17 mouse cellular contexts compared by ENCODE assay signal in the genomic region with DNA sequence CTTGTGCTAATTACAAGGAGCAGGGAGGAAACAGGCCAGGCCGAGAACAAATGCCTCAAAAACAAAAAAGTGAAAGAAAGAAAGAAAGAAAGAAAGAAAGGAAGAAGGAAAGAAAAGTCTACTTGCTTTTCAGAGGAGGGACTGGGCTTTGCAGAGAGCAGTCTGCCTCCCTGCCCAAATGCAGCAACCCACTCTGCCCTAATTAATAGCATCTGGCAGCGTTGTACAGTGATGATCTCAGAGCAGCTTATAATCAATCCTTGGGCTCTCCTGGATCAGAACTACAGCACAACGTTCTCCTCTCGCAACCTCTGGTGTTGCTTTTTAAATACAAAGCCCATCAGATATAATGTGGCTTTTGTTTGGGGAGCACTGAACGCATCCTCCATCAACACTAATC. TPM values are rescaled to one million over a fixed set of nuclear protein-coding genes. Genes with fewer than 3 reads are reported as not detected.
DNase-seq lines count a peak whose midpoint lies in the region; ATAC-seq lines count a peak whose summit lies in the region.
"Had no signal": no experiment of that assay in that cellular context is flagged by ENCODE, and none has a peak within 500 bp of the region (broad histone marks: within the 10 kb centered on the region; RNA-seq: fewer than 3 reads in every experiment).

No protein-coding gene starts in this region.

- no peak overlapping the region for H3K4me2 ChIP-seq in midbrain, embryonic 11.5 days
- no peak overlapping the region for H3K4me2 ChIP-seq in midbrain, embryonic 14.5 days (ENCODE audit: low read length)
- 0 out of 2 replicates have a peak overlapping the region, but pooled peaks have one; percentile 9 for H3K4me2 ChIP-seq in embryonic facial prominence, embryonic 13.5 days
- H3K4me2 ChIP-seq in forebrain, embryonic 16.5 days (ENCODE audit: low read length), result no peak overlapping the region
- H3K4me2 ChIP-seq: limb, embryonic 13.5 days had no signal

- H3K4me3 ChIP-seq in midbrain, embryonic 11.5 days (ENCODE audit: low read depth, low read length), result no peak overlapping the region
- H3K4me3 ChIP-seq in midbrain, embryonic 14.5 days (replicated peaks; ENCODE audit: low read depth, low read length), result no peak overlapping the region
- no peak overlapping the region for H3K4me3 ChIP-seq in embryonic facial prominence, embryonic 13.5 days
- H3K4me3 ChIP-seq in forebrain, embryonic 16.5 days (replicated peaks; ENCODE audit: low read length), result no peak overlapping the region
- H3K4me3 ChIP-seq: limb, embryonic 13.5 days; myocyte had no signal

- H3K27me3 ChIP-seq in midbrain, embryonic 11.5 days (ENCODE audit: control insufficient read depth, insufficient read depth, low read length), result no peaks in the 10 kb centered on the region
- no peaks in the 10 kb centered on the region for H3K27me3 ChIP-seq in midbrain, embryonic 14.5 days (ENCODE audit: control insufficient read depth, insufficient read depth, low read length)
- H3K27me3 ChIP-seq in embryonic facial prominence, embryonic 13.5 days, result no peaks in the 10 kb centered on the region
- H3K27me3 ChIP-seq in forebrain, embryonic 16.5 days (replicated peaks; ENCODE audit: control insufficient read depth, insufficient read depth, low read length), result no peaks in the 10 kb centered on the region
- H3K27me3 ChIP-seq: CH12.LX; limb, embryonic 13.5 days; Patski had no signal

- H3K27ac ChIP-seq in midbrain, embryonic 11.5 days (ENCODE audit: low read depth, low read length), result no peak overlapping the region
- H3K27ac ChIP-seq in midbrain, embryonic 14.5 days (replicated peaks; ENCODE audit: low read depth, low read length), result no peak overlapping the region
- peak overlapping the region; percentile 48 for H3K27ac ChIP-seq in embryonic facial prominence, embryonic 13.5 days
- H3K27ac ChIP-seq in forebrain, embryonic 16.5 days (ENCODE audit: low read length), result peak overlapping the region; percentile 71
- H3K27ac ChIP-seq: kidney, postnatal 0 days; limb, embryonic 13.5 days; macrophage had no signal

- peaks cover 5% of the 10 kb centered on the region for H3K4me1 ChIP-seq in midbrain, embryonic 11.5 days (ENCODE audit: control insufficient read depth, insufficient read depth, low read length)
- no peaks in the 10 kb centered on the region for H3K4me1 ChIP-seq in midbrain, embryonic 14.5 days (ENCODE audit: control insufficient read depth, insufficient read depth, low read length)
- H3K4me1 ChIP-seq in embryonic facial prominence, embryonic 13.5 days, result peaks cover 23% of the 10 kb centered on the region
- peaks cover 15% of the 10 kb centered on the region for H3K4me1 ChIP-seq in forebrain, embryonic 16.5 days (replicated peaks; ENCODE audit: control insufficient read depth, insufficient read depth, low read length)

- 70% methylated on average over 5 of the region's 5 CpGs for WGBS in midbrain, embryonic 11.5 days
- WGBS in midbrain, embryonic 14.5 days, result 56% methylated on average over 5 of the region's 5 CpGs
- 30% methylated on average over 5 of the region's 5 CpGs for WGBS in embryonic facial prominence, embryonic 13.5 days
- WGBS in forebrain, embryonic 16.5 days, result 8% methylated on average over 5 of the region's 5 CpGs

- no peak for DNase-seq in midbrain, embryonic 11.5 days (ENCODE audit: low spot score, missing footprints)
- no peak for DNase-seq in midbrain, embryonic 14.5 days
- DNase-seq in cerebellum, postnatal 10 days, result no peak
- DNase-seq: adrenal gland, adult 2 months; cerebellum, adult 9-10 months; heart, postnatal 10 days; lung, adult 18-20 months had no signal

- H3K9ac ChIP-seq in midbrain, embryonic 11.5 days (ENCODE audit: low read length), result 0 out of 2 replicates have a peak overlapping the region, but pooled peaks have one; percentile 9
- no peak overlapping the region for H3K9ac ChIP-seq in midbrain, embryonic 14.5 days (replicated peaks; ENCODE audit: low read length)
- H3K9ac ChIP-seq in embryonic facial prominence, embryonic 13.5 days, result 0 out of 2 replicates have a peak overlapping the region, but pooled peaks have one; percentile 16
- H3K9ac ChIP-seq in forebrain, embryonic 16.5 days (replicated peaks; ENCODE audit: low read depth, low read length), result no peak overlapping the region; the same call in 1 of the 2 replicates
- H3K9ac ChIP-seq: limb, embryonic 13.5 days had no signal

- H3K9me3 ChIP-seq in midbrain, embryonic 11.5 days (ENCODE audit: control insufficient read depth, low read length), result no peaks in the 10 kb centered on the region
- no peaks in the 10 kb centered on the region for H3K9me3 ChIP-seq in midbrain, embryonic 14.5 days (ENCODE audit: control insufficient read depth, low read length)
- no peaks in the 10 kb centered on the region for H3K9me3 ChIP-seq in embryonic facial prominence, embryonic 13.5 days
- no peaks in the 10 kb centered on the region for H3K9me3 ChIP-seq in forebrain, embryonic 16.5 days (ENCODE audit: control insufficient read depth, low read length)
- H3K9me3 ChIP-seq: limb, embryonic 13.5 days had no signal

- H3K36me3 ChIP-seq in midbrain, embryonic 11.5 days (ENCODE audit: control insufficient read depth, insufficient read depth, low read length), result no peaks in the 10 kb centered on the region
- no peaks in the 10 kb centered on the region for H3K36me3 ChIP-seq in midbrain, embryonic 14.5 days (ENCODE audit: control insufficient read depth, insufficient read depth, low read length)
- H3K36me3 ChIP-seq in embryonic facial prominence, embryonic 13.5 days, result no peaks in the 10 kb centered on the region
- no peaks in the 10 kb centered on the region for H3K36me3 ChIP-seq in forebrain, embryonic 16.5 days (ENCODE audit: control insufficient read depth, insufficient read depth)
- H3K36me3 ChIP-seq: limb, embryonic 13.5 days had no signal

- no peak for ATAC-seq in midbrain, embryonic 11.5 days (ENCODE audit: low FRiP score)
- no peak for ATAC-seq in midbrain, embryonic 14.5 days (ENCODE audit: low FRiP score, low TSS enrichment)
- ATAC-seq in embryonic facial prominence, embryonic 13.5 days (ENCODE audit: insufficient number of reproducible peaks, insufficient read depth, low FRiP score, low TSS enrichment, low read depth), result no peak
- peak; percentile 84 for ATAC-seq in forebrain, embryonic 16.5 days
- no peak for ATAC-seq in CD4-positive, CD25-positive, alpha-beta regulatory T cell, adult 4 months
- no peak for ATAC-seq in activated CD4-positive, CD25-positive, alpha-beta regulatory T cell, adult 4 months
- ATAC-seq: Patski had no signal

RNA-seq across cellular contexts. Expression of gene Ankrd6, which starts 10.7 kb away (rescaled TPM):
- 33.2 and 37.3 TPM in 2 replicates for polyA plus RNA-seq in midbrain, embryonic 11.5 days (2014; fragmentation: Nextera tagmentation; extraction: Ambion mirVana)
- polyA plus RNA-seq in midbrain, embryonic 14.5 days (2014; fragmentation: Nextera tagmentation; extraction: Ambion mirVana), result 25.4 and 31.3 TPM in 2 replicates
- 12.1 and 14.6 TPM in 2 replicates for polyA plus RNA-seq in embryonic facial prominence, embryonic 13.5 days (2015; fragmentation: Nextera tagmentation; extraction: Ambion mirVana)
- 37.0 and 40.1 TPM in 2 replicates for polyA plus RNA-seq in forebrain, embryonic 16.5 days (2015; fragmentation: Nextera tagmentation; extraction: Ambion mirVana)
- 1 to 10 TPM; 2.2 TPM for polyA plus RNA-seq in CD4-positive, CD25-positive, alpha-beta regulatory T cell, adult 4 months (2017; shearing (Covaris generic))
- 1 to 10 TPM in 1 of 2 experiments, under 1 TPM in 1; 0.99 to 1.4 TPM for polyA plus RNA-seq in activated CD4-positive, CD25-positive, alpha-beta regulatory T cell, adult 4 months (2017; shearing (Covaris generic))

RNA-seq across cellular contexts. Expression of gene Rragd, which starts 42.9 kb away (rescaled TPM):
- polyA plus RNA-seq in midbrain, embryonic 11.5 days (2014; fragmentation: Nextera tagmentation; extraction: Ambion mirVana), result 32.9 and 34.9 TPM in 2 replicates
- 29.1 and 34.4 TPM in 2 replicates for polyA plus RNA-seq in midbrain, embryonic 14.5 days (2014; fragmentation: Nextera tagmentation; extraction: Ambion mirVana)
- 8.2 and 9.9 TPM in 2 replicates for polyA plus RNA-seq in embryonic facial prominence, embryonic 13.5 days (2015; fragmentation: Nextera tagmentation; extraction: Ambion mirVana)
- 22.1 and 23.6 TPM in 2 replicates for polyA plus RNA-seq in forebrain, embryonic 16.5 days (2015; fragmentation: Nextera tagmentation; extraction: Ambion mirVana)
- polyA plus RNA-seq in CD4-positive, CD25-positive, alpha-beta regulatory T cell, adult 4 months (2017; shearing (Covaris generic)), result 1 to 10 TPM; 4.7 to 6.2 TPM
- 1 to 10 TPM; 4.2 to 4.3 TPM for polyA plus RNA-seq in activated CD4-positive, CD25-positive, alpha-beta regulatory T cell, adult 4 months (2017; shearing (Covaris generic))

Comparison
In these comparisons a context has a peak if more than half of its experiments do, and no peak if none do; other contexts are left out.
1. H3K9ac ChIP-seq: peak in midbrain, embryonic 11.5 days (single experiment) and embryonic facial prominence, embryonic 13.5 days (single experiment); none in midbrain, embryonic 14.5 days (single experiment) and forebrain, embryonic 16.5 days (single experiment).
2. H3K27ac ChIP-seq: peak in embryonic facial prominence, embryonic 13.5 days (single experiment) and forebrain, embryonic 16.5 days (single experiment); none in midbrain, embryonic 11.5 days (single experiment) and midbrain, embryonic 14.5 days (single experiment).